Mouse (Mus musculus): ENCODE data around the gene Cyb561d1. TPM values are rescaled to one million over a fixed set of nuclear protein-coding genes. Genes with fewer than 3 reads are reported as not detected.

Gene Cyb561d1
- polyA plus RNA-seq, 1 experiment from 2014 or later: 7.2 TPM

DNA sequence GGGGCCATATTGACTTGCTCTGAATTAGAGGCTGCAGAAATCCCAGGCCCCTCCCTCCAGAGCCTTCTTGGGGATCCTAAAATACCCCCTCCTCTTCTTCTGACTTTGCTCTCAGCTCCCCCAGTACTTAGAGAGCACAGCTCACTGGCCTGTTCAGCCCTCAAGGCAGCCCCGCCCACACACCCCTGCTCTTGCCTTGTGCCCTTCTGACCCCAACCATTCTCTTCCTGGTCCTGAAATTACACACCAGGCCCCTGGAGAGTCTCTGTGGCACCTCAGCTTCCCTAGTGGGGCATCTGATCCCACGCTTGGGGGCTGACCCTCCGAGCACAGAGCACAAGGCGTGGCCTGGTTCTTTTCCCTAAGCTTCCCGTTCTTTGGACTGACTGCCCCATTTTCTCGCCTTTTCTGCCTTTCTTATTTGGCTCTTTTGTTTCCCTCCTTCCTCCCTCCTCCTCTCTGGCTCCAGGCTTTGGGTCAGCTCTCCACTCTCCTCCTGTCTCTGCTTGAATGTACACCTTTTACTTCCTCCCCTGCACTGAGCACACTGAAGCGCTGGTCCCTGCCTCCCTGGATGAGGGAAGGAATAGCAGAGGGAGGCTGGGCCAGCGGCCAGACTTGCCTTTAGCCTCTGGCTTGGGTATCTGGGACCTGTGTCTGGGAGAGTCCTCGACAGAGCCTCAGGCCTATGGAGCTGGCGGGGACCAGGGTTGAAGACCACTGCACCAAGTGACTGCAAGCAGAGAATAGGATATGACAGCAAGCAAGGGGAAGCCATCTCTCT, 35.3 kb downstream of the Cyb561d1 start:
- Histone ChIP-seq H3K4me3 (ENCODE audit: inconsistent target) (no peak overlapping the region), H3K79me2 (ENCODE audit: inconsistent target) (no peaks in the 10 kb centered on the region), H3K36me3 (ENCODE audit: inconsistent target) (no peaks in the 10 kb centered on the region), H3K27ac (no peak overlapping the region)
- 87% methylated on average over 10 of the region's 10 CpGs for WGBS (ENCODE audit: missing documents)

DNA sequence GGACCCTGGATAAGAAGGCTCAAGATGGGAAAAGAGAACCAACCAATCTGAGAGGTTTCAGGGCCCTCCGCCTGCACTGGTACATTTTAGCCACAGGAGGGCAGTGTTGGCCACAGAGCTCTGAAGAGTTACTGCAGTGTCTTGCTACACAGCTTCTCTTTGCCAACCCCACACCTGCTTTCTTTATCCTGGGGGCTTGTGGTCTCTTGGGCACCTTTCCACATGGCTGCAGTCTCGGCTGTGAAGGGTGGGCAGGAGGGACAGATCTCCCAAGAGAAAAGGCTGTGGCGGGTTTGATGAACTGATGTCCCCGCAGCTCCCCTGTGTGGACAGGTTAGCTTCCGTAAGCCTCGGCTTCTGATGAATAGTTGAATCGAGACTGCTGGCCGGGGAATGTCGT, 36.2 kb downstream of the Cyb561d1 start:
- Histone ChIP-seq H3K4me3 (ENCODE audit: inconsistent target) (no peak overlapping the region), H3K79me2 (ENCODE audit: inconsistent target) (no peaks in the 10 kb centered on the region), H3K36me3 (ENCODE audit: inconsistent target) (no peaks in the 10 kb centered on the region), H3K27ac (no peak overlapping the region)
- WGBS (ENCODE audit: missing documents): 31% methylated on average over 9 of the region's 9 CpGs

DNA sequence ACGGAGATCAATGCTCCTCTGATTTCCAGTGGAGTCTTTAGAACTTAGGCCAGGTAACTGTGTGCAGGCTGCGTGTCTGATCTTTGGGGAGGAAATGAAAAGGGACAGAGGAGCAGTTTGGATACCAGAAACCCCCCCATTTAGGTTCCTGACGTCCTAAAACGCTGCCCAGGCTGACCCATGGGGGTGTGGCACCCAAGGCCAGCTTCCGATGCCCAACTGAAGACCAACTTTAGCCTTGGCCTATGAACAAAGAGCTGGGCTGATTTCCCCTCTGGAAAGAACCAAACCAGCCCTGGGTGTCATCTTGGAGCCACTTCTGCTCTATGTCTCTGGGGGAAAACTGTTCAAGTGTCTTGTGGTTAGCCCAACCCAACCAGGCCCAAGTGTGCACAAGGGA, 36.9 kb downstream of the Cyb561d1 start:
- Histone ChIP-seq H3K79me2 (ENCODE audit: inconsistent target) (no peaks in the 10 kb centered on the region), H3K36me3 (ENCODE audit: inconsistent target) (no peaks in the 10 kb centered on the region), H3K27ac (no peak overlapping the region), H3K4me3 (ENCODE audit: inconsistent target) (no peak overlapping the region)
- WGBS (ENCODE audit: missing documents): 76% methylated on average over 5 of the region's 5 CpGs

- Histone ChIP-seq H3K79me2 (ENCODE audit: inconsistent target) (no peaks in the 10 kb centered on the region), H3K27ac (no peak overlapping the region), H3K4me3 (ENCODE audit: inconsistent target) (no peak overlapping the region), H3K36me3 (ENCODE audit: inconsistent target) (no peaks in the 10 kb centered on the region)
- 85% methylated on average over 9 of the region's 9 CpGs for WGBS (ENCODE audit: missing documents)
Measured at GRCm38 (mm10) chr3:108158383-108159037, 42.5 kb downstream of the Cyb561d1 start.

DNA sequence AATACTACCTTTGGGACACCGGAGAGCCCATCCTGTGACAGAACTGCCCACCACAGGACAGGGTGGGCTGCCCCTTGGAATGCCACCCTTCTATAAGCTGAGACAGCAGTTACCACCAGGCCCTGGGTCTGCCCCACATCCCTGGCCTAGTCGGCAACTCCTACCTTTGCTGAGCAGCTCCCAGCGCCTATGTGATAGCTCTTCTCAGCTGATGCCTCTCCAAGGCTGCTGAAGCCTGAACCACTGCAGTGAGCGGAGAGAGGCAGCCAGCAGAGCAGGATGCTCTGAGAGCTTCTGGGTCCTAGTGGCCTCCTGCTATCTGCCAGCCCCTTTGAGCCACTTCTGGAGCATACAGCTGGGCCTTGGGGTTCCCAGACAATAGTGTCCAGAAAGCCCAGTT, 46.4 kb downstream of the Cyb561d1 start, which contains the start of gene Gpr61:
Gene Gpr61, minus strand, starts transcription at position 227 of the 400 bp plus-strand sequence.
- Histone ChIP-seq H3K79me2 (ENCODE audit: inconsistent target) (no peaks in the 10 kb centered on the region), H3K27ac (no peak within 1 kb of the TSS), H3K36me3 (ENCODE audit: inconsistent target) (no peaks in the 10 kb centered on the region), H3K4me3 (ENCODE audit: inconsistent target) (no peak within 1 kb of the TSS)
- WGBS (ENCODE audit: missing documents): 83% methylated on average over 4 of the region's 4 CpGs

- no peak overlapping the region for H3K4me3 ChIP-seq (ENCODE audit: inconsistent target)
- H3K27ac ChIP-seq: no peak overlapping the region
- no peaks in the 10 kb centered on the region for H3K79me2 ChIP-seq (ENCODE audit: inconsistent target)
Measured at GRCm38 (mm10) chr3:108152290-108152689, 48.7 kb downstream of the Cyb561d1 start.

DNA sequence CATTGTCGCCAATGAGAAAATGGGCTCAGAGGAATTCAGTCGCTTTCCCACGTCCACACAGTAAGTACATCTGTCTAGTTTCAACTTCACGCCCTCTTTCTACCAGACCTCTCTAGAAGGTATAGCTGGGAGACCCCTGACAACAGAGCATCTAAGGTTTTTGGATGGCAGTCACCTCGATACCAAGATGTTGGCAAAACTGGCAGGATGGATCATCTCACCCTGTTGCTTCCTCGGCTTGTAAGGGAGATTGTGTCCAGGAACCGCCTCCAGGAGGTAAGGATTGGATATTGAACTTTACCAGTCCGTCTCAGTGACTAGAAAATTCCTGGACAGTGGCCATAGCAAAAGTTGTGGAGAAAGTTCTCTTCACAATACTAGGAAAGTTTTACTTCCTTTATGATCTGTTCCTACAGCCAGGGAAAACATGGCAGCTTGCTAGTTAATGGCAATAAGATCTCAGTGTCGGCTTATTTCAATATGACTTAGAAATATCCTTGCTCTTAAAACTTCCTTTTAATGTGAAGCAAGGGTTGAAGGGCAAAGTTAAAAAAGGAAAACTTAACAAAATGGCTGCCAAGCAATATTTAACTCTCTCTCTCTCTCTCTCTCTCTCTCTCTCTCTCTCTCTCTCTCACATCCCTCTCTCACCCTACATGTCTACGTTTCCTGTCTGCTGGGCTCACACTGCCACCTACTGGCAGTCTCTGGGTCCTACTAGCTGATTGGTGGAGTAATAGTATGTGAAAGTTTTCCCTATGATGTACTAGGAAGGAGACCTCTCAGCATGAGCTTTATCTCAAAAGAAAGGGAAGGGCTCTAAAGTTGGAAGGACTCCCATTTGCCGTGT, 53.4 kb downstream of the Cyb561d1 start:
- H3K36me3 ChIP-seq (ENCODE audit: inconsistent target): no peaks in the 10 kb centered on the region
- H3K79me2 ChIP-seq (ENCODE audit: inconsistent target): peaks cover 35% of the 10 kb centered on the region
- no peak overlapping the region for H3K4me3 ChIP-seq (ENCODE audit: inconsistent target)
- no peak overlapping the region for H3K27ac ChIP-seq
- WGBS (ENCODE audit: missing documents): 79% methylated on average over 10 of the region's 11 CpGs

More at GRCm38 (mm10) chr3:108152290-108152689, 48.7 kb downstream of the Cyb561d1 start:
- H3K36me3 ChIP-seq (ENCODE audit: inconsistent target): no peaks in the 10 kb centered on the region
- WGBS (ENCODE audit: missing documents): 100% methylated on average over 3 of the region's 3 CpGs

DNA sequence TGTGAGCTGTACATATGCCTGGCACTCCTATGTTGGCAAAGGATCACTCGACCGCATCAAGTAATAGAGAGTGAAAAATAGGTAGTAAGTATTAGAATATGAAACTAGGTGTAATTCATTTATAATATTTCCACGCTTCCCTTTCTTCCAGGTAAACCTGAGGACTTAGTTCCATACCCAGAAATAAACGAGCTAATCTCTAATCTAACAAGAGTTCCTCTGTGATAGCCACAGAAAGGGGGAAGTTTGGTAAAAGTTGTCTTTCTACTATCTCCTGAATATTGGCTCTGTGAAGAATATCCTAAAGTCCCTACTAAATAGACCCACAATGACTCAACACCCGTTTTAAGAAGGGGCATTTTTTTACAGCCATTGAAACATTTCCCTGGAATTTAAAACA, 54.3 kb downstream of the Cyb561d1 start:
- Histone ChIP-seq H3K4me3 (ENCODE audit: inconsistent target) (peak overlapping the region; percentile 90), H3K36me3 (ENCODE audit: inconsistent target) (no peaks in the 10 kb centered on the region), H3K79me2 (ENCODE audit: inconsistent target) (peaks cover 44% of the 10 kb centered on the region), H3K27ac (peak overlapping the region; percentile 69)
- whole genome bisulfite sequencing (ENCODE audit: missing documents): 25% methylated on average over 5 of the region's 5 CpGs

Other genes starting within 250 kb of the Cyb561d1 start
- not detected in 3 replicates for gene Gstm3, start 231.9 kb downstream of the Cyb561d1 start, polyA plus RNA-seq (2018)
- 5.8 to 12.2 TPM (median 10.0 TPM) in 3 replicates for gene Gstm2, start 214.8 kb downstream of the Cyb561d1 start, polyA plus RNA-seq (2018)
- 150 to 391 TPM (median 384 TPM) in 3 replicates for gene Gstm1, start 183.2 kb downstream of the Cyb561d1 start, polyA plus RNA-seq (2018)
- 10.1 to 17.6 TPM (median 15.1 TPM) in 3 replicates for gene Gstm4, start 156.3 kb downstream of the Cyb561d1 start, polyA plus RNA-seq (2018)
- 7.1 to 19.1 TPM (median 17.7 TPM) in 3 replicates for gene Ampd2, start 114.6 kb downstream of the Cyb561d1 start, polyA plus RNA-seq (2018)
- gene Gnat2, start 108.4 kb downstream of the Cyb561d1 start, polyA plus RNA-seq (2018): not detected in 3 replicates
- 64.3 to 104 TPM (median 77.4 TPM) in 3 replicates for gene Gnai3, start 55.1 kb downstream of the Cyb561d1 start, polyA plus RNA-seq (2018)
- not detected in 3 replicates for gene Gpr61, start 46.3 kb downstream of the Cyb561d1 start, polyA plus RNA-seq (2018)
- 0.90 to 2.1 TPM (median 1.1 TPM) in 3 replicates for gene Amigo1, start 14.9 kb downstream of the Cyb561d1 start, polyA plus RNA-seq (2018)
- 1.9 to 3.0 TPM (median 2.4 TPM) in 3 replicates for gene Atxn7l2, start 9.7 kb upstream of the Cyb561d1 start, polyA plus RNA-seq (2018)
- 0.04 TPM in 1 of 3 replicates, not detected in the others for gene Sypl2, start 25.4 kb upstream of the Cyb561d1 start, polyA plus RNA-seq (2018)
- gene Psma5, start 55.7 kb upstream of the Cyb561d1 start, polyA plus RNA-seq (2018): 106 to 127 TPM (median 113 TPM) in 3 replicates
- 26.1 to 55.7 TPM (median 27.5 TPM) in 3 replicates for gene Sort1, start 82.9 kb upstream of the Cyb561d1 start, polyA plus RNA-seq (2018)
- not detected in 3 replicates for gene Mybphl, start 163.7 kb upstream of the Cyb561d1 start, polyA plus RNA-seq (2018)
- gene Psrc1, start 182.6 kb upstream of the Cyb561d1 start, polyA plus RNA-seq (2018): 3.1 to 7.0 TPM (median 3.1 TPM) in 3 replicates
- 0.30 TPM in 1 of 3 replicates, not detected in the others for gene Celsr2, start 214.3 kb upstream of the Cyb561d1 start, polyA plus RNA-seq (2018)
- gene Sars, start 244.0 kb upstream of the Cyb561d1 start, polyA plus RNA-seq (2018): 98.2 to 210 TPM (median 113 TPM) in 3 replicates

All from macrophage (primary cell).